Mouse (Mus musculus) heart, adult 2 months (tissue): ENCODE measurements at regions not wholly inside any gene's neighbourhood (a gene's known extent, or its start where the extent isn't known, plus 50 kb on each side); places are given as distances from the start of the nearest gene placed in this dataset.

Experiments used
- CTCF ChIP-seq: fragments of 200-600 bp; IDR thresholded peaks from 2 replicates; pipeline ENCODE4 v1.8.1; 2022; ENCODE audit warnings: antibody characterized with exemption, mild to moderate bottlenecking, moderate library complexity
- EP300 ChIP-seq: fragments of 200-500 bp; IDR thresholded peaks from 2 replicates; pipeline ENCODE4 v1.6.1; 2011; ENCODE audit warnings: low read depth, low read length, control low read depth; ENCODE audit not compliant: insufficient read depth
- POLR2A ChIP-seq: fragments of 200-500 bp; IDR thresholded peaks from 2 replicates; pipeline ENCODE4 v1.6.1; 2011; ENCODE audit warnings: mild to moderate bottlenecking, low read depth, low read length, control low read depth; ENCODE audit not compliant: insufficient read depth

DNA sequence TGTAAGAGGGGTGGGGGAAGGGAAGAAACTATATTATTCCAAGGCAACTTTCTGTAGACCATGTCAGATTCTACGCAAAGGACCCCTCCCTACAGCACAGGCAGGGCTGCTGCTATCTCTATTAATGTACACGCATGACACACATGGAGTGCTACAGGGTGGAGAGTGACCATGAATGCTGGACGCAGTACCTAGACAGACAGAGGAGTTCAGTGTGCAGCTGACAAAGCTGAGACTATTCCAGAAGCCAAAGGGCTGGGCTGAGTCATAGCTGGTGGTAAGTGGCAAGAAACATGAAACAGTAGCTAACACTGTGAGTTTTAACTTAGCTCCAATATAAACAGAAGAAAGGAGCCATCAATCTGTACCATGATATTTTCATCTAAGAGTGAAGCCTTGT lies 250.4 kb downstream of the Qk start:
- TF ChIP-seq CTCF (no peak), EP300 (no peak), POLR2A (no peak)
